Mouse (Mus musculus): ENCODE results near the gene Msantd3.

DNA sequence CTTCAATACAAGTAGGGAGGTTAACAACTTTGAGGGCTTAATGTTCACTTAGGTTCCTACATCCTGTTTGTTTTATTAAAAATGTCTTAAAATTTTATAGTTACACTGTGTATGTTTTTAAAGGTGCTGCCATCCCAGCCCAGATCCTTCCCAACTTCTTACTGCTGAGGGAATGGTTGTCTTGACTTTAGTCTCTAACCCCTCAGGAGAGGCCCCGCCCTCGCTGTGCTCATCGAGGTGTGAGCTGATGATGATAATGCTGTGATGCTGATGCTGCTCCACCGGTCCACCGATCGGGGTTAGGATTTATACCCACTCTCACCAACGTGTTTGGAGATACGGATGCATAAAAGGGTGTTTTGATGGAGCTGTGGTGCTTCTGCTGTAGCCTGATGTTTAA is 22.1 kb downstream of the Msantd3 start:
- TF ChIP-seq GATA1 (IDR thresholded peaks at IDR 0.05; ENCODE audit: borderline replicate concordance, low read length) (no peak), FLI1 (IDR thresholded peaks at IDR 0.05; ENCODE audit: low read length) (no peak)
